Mouse (Mus musculus) c-Kit-positive CD71-positive TER-119-negative erythroid progenitor cells, embryonic 14.5 days (primary cell): ENCODE measurements around the gene Abcb6.

Experiments
- DNase-seq: peaks from one replicate; pipeline ENCODE4 v3.0.0-alpha.2; 2013; ENCODE audit warnings: low read depth

Abcb6 gene

DNA sequence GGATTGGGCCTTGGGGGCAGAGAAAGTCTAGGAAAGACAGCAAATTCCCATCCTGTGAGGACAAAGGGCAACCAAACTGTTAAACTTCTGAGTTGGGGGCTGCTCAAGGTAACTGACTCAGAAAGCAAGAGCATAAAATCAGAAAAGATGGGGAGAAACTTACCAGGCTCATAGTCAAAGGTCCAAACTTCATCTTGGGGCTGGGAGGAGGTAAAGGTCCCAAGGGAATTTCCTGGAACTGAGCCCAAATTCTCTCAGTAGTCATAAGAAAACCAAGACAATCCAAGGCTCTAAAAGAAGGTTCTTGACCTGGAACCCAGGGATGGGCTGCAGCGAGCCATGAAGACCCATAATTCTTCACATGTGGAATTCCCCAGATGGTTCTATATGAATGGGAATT is 21.0 kb upstream of the Abcb6 start:
- no peak for DNase-seq

DNA sequence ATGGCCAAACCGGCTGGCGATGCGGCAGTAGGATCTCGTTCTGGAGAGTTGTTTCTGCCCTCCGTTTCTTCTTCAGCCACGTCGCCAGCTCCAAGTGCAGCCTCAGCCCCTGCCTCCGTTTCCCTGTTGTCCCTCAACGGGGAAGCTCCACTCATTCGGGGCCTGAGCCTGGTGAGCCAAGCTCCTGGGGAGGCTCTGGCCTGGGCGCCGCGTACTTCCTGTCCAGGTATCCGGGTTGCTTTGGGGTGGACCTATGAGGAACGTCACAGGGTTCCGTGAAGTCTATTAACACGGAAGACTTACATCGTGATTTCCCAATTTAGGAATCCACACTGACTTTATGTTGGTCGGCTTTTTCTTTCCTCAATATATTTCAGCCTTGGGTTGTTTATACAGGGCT is 12.3 kb upstream of the Abcb6 start:
- DNase-seq = no peak

DNA sequence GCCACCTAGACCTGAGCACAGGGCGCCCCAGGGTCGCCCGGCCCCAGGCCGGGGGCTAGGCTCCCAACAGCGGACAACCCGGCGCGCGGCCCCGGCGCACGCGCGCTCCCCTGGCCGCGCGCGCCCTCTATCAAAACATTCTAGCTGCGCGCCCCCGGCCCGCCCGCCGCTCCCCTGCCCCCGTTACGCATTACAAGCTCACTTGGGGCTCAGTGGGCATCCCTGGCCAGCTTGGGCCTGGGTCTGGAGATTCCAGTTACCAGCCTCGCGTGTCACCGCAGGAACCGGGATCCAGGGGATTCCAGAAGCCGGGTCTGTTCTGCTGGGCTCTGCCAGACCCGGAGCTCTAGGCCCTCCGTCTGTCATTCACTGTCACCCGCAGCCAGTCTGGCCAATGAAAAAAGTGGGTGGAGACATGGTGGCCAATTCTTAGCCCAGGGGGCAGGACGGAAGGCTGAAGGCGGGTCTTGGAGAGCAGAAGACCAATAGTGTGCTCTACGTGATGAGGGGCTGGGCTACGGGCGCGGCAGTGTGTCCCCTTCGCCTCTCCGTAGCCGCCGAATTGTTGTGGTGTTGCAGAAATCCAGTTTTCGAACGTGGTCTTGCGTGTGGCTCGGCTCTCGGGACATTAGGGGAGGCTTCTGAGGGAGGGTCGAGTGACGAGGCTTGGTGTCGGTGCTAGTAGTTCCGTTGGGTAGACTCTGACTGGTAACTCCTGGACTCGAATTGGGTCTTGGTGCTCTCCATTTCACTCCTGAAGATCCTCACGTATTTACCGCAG is 11.6 kb upstream of the Abcb6 start, which contains the start of the genes Ankzf1 and Atg9a:
Gene Ankzf1, plus strand, starts transcription at position 530 of the 781 bp plus-strand sequence.
Gene Atg9a, minus strand, starts transcription at position 575 of the 781 bp plus-strand sequence.
- DNase-seq = peak; percentile 98

DNA sequence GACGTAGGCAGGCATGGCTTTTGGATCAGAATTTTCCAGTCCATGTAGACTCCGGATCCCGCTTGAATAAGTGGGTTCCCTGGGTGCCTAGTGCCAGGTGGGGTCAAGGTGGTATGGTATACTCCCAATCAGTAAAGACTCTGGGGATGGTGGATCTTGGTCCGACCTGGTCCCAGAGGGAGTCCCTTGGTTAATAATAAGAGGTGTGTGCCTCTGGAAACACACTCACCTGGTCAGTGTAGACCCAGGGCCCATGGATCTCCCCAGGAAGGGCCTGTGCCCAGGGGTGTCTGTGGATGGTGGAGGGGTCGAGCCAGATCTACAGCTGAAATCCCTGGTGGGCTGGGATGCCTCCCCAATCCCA is 11.0 kb upstream of the Abcb6 start:
- no peak for DNase-seq

DNA sequence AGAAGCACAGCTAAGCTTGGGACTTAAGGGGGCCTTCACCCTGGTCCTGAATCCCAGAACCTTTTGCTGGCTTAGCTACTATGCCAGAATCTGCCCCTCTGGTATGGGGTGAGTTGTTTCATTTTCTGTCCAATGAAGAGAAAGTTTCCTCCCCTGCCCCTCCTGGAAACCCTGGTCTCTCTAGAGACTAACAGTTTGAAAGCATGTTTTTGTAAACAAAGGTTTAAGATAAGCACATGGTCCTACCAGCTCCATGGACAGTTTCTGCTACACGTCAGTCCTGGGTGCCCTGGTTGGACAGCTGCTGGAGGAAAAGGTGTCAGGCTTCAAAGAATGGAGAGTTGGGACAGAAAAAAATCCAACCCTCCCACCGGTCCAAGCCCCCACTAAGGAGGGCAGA is 10.4 kb upstream of the Abcb6 start:
- DNase-seq = peak; percentile 43

DNA sequence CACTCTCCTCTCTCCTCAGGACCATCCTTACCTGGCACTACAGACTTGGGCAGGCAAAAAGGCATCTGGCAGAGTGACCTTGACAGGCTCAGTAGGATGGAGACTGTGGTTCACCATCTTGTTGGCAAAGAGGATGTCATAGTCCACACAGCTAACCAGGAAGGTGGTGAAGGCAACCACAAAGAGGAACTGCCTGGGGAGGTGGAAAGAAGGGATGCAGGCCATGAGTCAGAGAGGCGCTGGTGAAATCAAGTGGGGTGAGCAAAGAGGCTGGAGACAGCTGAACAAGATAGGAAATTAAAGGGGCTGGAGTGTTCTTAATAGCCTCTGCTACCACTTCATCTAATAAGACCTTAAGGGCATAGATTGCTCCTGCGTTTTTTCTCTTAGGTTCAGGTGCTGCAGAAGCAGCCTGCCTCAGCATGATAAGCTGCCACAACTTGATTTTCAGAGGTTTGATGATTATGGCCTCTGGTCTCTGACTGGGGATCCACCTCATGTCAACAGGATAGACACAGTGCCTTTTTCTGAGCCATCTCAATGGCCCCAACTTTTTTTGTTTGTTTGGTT is 7.8 kb upstream of the Abcb6 start:
- no peak for DNase-seq

DNA sequence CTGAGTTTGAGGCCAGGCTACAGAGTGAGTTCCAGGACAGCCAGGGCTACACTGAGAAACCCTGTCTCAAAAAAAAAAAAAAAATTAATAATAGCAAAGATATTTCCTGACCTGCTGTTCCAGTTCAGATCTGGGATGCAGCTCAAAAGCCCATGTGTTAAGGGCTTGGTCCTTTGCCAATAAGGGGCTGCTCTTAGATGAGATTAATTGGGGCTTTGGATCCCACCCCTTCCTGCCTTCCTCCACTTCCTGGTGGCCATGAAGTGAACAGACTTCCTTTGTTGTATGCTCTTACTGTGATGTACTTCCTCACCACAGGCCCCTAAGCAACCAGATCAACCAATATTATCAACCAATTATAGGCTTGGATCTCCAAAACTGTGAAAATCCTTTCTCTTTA is 6.9 kb upstream of the Abcb6 start:
- no peak for DNase-seq

DNA sequence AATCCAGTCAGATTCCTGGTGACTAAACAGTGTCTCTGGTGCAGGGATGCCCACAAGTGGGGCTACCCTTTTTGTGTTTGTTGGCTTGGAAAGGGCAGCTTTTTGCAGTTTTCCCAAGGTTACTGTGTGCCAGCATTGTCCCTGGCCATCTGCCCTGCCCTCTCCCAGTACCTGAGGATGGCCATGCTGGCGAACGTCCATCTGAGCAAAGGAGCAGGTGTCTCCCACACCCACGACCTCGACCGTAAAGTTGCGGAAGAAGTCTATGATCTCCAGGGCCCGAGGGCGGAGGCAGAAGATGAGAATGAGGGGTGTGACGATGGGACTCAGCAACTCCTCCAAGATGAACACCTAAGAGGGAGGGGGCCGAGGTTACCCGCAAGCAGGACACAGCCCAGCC is 5.3 kb upstream of the Abcb6 start:
- no peak for DNase-seq

DNA sequence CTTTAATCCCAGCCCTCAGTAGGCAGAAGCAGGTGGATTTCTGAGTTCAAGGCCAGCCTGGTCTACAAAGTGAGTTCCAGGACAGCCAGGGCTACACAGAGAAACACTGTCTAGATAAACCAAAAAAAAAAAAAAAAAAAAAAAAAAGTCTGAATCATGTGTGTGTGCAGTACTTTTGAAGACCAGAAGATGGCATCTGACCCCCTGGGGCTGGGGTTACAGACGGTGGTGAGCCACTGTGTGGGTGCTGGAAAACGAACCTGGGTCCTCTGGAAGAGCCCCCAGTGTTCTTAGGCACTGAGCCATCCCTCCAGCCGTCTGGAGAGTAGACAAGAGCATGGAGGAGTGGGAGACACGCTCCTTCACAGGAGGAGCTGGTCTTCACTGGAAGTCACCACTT is 2.0 kb upstream of the Abcb6 start:
- DNase-seq = no peak

DNA sequence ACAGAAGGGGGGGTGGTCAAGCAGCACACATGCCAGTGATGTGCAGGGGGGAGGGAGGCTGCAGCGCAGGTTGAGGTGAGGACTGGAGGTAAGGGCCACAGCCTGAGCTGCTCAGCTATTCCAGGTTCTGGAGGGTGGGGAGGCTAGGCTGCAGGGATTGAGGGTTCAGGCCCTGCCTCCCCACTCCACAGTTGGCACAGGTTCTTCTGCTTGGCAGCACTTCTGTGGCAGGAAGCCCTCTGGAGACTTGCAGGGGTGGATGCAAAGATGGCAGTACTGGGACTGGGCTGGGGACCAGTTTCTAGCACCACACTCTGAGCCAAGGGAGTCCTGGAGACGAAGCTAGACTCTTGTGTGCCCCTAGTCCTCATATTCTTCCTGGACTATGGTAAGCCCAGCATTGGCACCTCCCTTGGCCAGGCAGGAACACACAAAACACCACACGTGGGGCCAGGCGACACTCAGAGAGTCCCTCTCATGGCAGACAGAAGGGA is 1.2 kb upstream of the Abcb6 start:
- no peak for DNase-seq

DNA sequence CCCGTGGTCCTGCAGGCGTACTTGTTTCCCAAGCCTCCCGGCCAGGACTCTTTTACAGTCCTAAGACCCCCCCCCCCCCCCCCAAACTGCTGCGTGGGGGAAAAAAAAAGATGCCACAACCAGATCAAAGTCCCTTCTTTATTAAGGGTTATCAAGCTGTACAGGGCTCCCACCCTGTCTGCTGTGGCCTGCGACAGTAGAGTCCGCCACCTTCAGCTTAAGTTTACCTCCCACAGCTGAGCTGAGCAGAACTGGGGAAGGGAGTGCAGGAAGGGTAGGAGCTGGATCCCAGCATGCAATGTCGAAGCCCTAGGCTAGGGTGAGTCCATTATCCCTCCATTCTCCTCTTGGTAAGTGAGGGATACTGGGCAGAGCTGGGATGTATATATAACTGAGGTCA is 549 bp upstream of the Abcb6 start:
- no peak for DNase-seq

DNA sequence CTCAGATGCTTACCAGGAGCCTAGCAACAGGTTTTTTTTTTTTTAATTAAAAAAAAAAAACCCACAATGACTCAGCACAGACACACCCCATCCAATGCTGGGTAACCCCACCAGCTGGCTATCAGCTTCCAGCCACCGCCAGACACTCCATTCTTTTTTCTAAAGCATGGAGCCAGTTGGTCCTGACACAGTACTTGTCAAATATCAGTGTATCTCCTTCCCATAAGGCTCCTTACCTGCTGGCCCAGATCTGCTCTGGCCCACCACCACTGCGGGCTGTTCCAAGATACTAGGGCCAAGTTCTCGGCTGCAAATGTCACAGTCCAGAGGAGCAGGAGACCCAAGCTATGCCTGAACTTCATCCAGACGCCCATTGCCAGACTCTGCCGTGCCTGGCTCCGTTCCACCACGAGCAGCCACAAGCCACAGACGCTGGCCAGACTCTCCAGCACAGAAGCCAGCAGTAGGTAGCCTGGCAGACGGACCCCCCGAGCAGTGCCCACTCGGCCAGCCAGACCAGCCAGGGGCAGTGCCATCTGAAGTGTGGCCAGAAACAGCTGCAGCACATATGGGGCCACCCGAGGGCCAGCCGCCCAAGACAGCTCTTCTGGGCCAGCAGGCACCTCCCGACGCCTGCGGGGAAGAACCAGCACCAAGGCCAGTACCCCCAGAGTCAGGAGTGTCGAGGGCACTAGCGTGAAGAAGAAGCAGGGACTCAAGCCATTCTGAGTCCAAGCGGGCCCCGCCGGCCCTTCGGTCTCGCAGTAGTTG is 673 bp downstream of the Abcb6 start:
- DNase-seq = peak; percentile 69

DNA sequence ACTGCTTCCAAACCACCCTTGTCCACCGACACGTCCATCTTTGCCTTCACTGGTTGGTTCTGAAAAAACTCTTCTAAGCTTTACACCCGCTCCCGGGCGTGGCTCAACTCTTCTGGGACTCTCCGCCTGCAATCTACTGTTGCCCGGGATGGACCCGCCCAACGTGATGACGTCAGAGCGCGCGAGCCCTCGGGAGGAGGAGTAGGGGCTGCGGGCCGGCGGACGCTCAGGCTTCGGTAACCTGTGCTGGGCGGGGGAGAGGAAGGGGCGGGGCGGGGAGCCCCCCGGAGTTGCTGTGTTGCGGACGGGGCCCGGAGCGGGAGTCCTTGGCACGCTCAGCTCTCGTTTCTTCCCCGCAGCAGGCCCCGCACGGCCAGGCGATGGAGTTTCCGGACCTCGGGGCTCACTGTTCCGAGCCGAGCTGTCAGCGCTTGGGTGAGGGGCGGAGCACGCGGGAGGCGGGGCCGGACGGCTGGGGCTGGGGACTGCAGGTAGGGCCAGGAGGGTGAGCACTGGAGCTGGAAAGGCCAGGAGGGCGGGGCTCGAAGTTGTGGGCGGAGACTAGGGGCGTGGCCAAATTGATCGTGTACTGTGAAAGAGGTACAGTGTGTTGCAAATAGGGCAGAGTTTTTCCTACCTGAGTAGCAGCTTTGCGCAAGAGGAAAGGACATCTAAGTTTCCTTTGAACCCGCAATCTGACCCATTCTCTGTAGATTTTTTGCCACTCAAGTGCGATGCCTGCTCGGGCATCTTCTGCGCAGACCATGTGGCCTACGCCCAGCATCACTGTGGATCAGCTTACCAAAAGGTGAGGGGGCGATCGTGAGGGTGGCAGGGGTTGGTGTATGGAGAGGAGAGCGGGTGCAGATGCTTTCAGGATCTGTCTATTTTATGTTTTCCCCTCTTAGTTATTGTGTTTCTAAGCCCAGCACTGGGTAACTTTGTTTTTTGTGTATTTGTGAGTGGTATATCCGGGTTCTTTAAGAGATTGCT is 11.4 kb downstream of the Abcb6 start, which contains the start of gene Zfand2b:
Gene Zfand2b, plus strand, starts transcription at position 175 of the 993 bp plus-strand sequence.
- peak; percentile 97 for DNase-seq

DNA sequence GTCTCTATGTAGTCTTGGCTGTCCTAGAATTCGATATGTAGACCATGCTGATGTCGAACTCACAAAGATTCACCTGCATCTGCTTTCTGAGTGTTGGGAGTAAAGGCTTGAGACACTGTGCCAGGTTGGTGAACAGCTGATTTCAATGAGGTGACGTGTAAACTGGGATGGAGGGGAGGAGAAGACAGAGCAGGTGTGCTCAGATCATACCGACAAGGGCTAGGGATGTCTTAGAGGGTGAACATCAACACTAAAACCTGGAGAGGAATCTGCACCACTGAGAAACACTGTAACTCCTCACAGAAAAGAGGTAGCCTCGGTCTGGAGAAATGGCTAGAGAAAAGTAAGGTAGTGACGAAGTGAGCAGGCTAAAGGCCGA is 12.1 kb downstream of the Abcb6 start:
- no peak for DNase-seq

DNA sequence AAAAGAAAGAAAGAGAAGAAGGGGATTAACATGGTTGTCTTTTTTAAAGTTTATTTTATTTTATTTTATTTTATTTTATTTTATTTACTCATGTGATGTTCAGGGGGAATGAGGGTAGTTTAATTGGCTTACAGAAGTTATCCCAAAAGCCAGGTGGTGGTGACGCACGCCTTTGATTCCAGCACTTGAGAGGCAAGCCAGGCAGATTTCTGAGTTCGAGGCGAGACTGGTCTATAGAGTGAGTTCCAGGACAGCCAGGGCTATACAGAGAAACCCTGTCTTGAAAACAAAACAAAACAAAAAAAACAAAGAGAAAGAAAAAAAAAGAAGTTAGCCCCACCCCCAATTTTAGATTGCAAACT is 20.0 kb downstream of the Abcb6 start:
- no peak for DNase-seq

DNA sequence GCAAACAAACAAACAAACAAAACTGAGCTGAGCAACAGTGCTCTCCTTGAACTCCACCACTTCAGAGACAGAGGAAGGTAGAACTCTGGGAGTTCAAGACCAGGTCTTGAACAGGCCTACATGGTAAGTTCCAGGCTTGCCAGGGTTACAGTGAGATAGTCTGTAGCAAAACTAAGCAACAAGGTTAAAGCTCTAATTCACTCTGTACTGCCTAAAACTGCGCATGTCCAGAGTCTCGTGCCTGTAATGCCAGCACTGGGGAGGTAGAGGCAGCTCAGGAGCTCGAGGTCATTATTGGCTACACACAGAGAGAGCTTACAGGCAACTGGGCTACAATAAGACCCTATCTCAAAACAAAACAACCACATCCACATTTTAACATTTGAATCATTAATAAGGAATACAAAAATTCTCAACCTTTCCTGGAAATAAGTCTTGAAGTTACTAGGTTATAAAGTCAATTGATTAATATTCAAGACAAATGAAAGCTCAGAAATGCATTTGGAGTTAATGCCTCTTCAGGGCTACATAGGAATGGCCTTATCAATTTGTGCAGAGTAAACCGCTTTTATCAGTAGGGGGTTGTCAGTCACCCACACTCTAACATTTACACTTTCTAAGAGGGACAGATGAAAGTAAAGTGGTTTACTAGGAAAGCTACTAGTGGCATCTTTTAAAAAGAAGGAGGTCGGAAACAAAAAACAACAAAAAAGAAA is 20.5 kb downstream of the Abcb6 start:
- no peak for DNase-seq

DNA sequence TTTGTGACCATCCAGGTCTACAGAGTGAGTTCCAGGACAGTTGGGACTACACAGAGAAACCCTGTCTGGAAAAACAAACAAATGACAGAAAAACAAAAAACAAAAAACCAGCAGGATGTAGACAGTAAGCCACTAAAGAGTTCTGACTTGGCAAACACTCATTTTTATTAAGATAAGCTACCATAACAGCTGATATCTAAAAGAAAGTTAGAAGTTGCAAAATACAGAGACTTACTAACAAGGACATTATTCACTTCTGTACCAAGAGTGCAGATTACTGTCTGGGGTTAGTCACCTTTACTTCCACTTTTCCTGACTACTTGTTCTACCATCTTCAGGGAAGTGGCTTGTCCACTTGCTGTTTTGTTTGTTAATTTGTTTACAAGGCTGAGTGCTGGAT is 21.2 kb downstream of the Abcb6 start:
- no peak for DNase-seq

DNA sequence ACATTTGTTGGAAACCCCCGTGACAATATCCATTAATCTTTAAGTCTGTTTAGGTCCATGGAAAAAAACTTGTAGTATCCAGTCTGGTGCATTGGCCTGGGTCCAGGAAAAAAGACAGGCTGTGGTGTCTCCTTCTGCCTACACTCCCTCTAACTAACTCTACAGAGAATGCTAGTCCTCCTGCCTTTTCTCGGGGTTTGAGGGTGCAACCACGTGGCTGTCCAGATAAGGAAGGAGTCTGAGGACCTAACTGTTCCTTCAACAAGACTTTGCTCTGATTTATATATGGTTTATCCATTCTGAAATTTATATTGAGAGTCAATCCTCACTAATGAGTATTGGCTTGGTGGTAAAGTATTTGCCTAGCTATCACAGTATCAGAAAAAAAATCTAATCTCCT is 24.4 kb downstream of the Abcb6 start:
- DNase-seq = no peak

DNA sequence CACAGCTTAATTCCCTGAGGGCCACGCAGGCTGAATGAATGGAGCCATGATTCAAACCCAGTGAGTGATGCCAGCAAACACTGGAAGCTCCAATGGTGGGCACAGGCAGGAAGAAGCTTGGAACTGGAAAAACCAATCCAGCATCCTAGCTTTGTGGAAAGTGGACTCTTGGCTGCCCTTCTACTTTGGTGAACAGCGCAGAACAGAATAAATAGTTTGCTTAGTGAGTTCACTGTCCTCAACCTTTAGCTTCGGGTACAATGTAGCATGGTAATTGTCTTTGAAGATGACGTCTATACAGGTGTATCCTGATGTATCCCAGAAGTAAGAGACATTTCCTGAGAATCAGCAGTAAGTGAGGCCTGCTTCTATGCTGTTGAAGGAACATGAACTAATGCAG is 31.5 kb downstream of the Abcb6 start:
- no peak for DNase-seq

DNA sequence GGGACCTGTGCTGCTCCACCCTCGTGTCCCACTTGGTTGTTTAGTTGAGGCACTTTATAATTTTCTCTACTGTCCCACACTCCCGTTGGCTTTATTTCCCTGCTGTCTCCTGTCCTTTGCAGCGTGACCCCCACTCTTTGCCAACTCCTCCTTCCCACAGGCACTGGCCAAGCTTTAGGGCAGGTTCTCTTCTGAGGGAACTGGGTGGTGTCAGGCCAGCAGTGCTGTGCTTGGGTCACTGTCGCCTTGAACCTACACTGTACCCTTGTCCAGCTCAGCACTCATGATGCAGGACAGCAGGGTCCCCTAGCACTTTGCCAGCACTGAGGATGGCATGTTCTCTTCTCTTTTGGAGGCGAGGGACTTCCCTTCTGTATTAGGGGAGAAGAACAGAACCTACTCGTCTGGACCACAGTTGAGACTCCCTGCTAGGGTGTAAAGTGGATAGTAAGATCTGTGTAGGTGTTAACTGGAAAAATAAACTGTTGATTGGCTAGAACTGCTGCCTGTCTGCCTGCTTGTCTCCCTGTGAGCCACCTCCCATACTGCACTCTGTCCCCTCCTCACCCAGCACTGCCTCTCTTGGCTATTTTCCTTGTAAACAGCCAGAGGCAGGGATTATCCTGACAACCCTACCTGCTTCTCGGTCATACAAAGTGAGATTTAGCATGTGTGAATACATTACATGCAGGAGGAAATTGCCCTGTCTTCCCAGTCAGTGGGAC is 32.6 kb downstream of the Abcb6 start:
- no peak for DNase-seq
